Mouse (Mus musculus) lung, embryonic 16.5 days (tissue): ENCODE measurements around the gene 5330417C22Rik. TPM values are rescaled to one million over a fixed set of nuclear protein-coding genes. Genes with fewer than 3 reads are reported as not detected.
"Not testable (repeated sequence)": the region's sequence is repeated elsewhere in the genome, so short reads cannot be mapped to it uniquely, and the experiment has no call there.

Source experiments
- ATAC-seq: fragments of 200-750 bp; cut with Nextera tagmentation; 2 replicates; pipeline ENCODE4 v1.8.0; 2017; ENCODE audit warnings: low read depth, mild to moderate bottlenecking, moderate library complexity
- H3K27ac ChIP-seq: fragments of 300-500 bp; sonication (generic); 2 replicates; pipeline ENCODE4 v1.5.1; 2014; ENCODE audit warnings: mild to moderate bottlenecking, control low read depth, low read length
- H3K27me3 ChIP-seq: fragments of 300-500 bp; sonication (generic); 2 replicates; pipeline ENCODE4 v1.6.1; 2014; ENCODE audit warnings: low read depth, low read length, mixed read lengths; ENCODE audit not compliant: control insufficient read depth, insufficient read depth
- H3K36me3 ChIP-seq: fragments of 300-500 bp; sonication (generic); 2 replicates; pipeline ENCODE4 v1.6.1; 2014; ENCODE audit warnings: low read length; ENCODE audit not compliant: control insufficient read depth, insufficient read depth
- H3K4me1 ChIP-seq: fragments of 300-500 bp; sonication (generic); replicated peaks from 2 replicates; pipeline ENCODE4 v1.6.1; 2014; ENCODE audit warnings: low read length, mixed read lengths; ENCODE audit not compliant: control insufficient read depth, insufficient read depth
- H3K4me2 ChIP-seq: fragments of 300-500 bp; sonication (generic); 2 replicates; pipeline ENCODE4 v1.6.1; 2014; ENCODE audit warnings: low read depth, low read length, control low read depth
- H3K4me3 ChIP-seq: fragments of 300-500 bp; sonication (generic); 2 replicates; pipeline ENCODE4 v1.5.1; 2014; ENCODE audit warnings: mild to moderate bottlenecking, low read length, control low read depth
- H3K9ac ChIP-seq: fragments of 300-500 bp; sonication (generic); 2 replicates; pipeline ENCODE4 v1.6.1; 2014; ENCODE audit warnings: low read length, control low read depth
- H3K9me3 ChIP-seq: fragments of 300-500 bp; sonication (generic); 2 replicates; pipeline ENCODE4 v1.6.1; 2016; ENCODE audit warnings: low read length; ENCODE audit not compliant: control insufficient read depth
- WGBS: fragments of 180-500 bp; shearing (Covaris S2); extraction: QIAGEN DNeasy Blood & Tissue Kit; methylation state at CpG from one replicate; pipeline ENCODE4 v1.1.7; 2014; 5-methylcytosine and 5-hydroxymethylcytosine counted together
- polyA plus RNA-seq: library from polyadenylated mRNA; unstranded; fragments of >200 nt; fragmentation: Nextera tagmentation; extraction: Ambion mirVana; gene quantifications from 2 replicates; pipeline ENCODE4 v1.2.1, GENCODE M21; 2015

The 5330417C22Rik gene
- 19.6 and 22.3 TPM in 2 replicates for polyA plus RNA-seq

DNA sequence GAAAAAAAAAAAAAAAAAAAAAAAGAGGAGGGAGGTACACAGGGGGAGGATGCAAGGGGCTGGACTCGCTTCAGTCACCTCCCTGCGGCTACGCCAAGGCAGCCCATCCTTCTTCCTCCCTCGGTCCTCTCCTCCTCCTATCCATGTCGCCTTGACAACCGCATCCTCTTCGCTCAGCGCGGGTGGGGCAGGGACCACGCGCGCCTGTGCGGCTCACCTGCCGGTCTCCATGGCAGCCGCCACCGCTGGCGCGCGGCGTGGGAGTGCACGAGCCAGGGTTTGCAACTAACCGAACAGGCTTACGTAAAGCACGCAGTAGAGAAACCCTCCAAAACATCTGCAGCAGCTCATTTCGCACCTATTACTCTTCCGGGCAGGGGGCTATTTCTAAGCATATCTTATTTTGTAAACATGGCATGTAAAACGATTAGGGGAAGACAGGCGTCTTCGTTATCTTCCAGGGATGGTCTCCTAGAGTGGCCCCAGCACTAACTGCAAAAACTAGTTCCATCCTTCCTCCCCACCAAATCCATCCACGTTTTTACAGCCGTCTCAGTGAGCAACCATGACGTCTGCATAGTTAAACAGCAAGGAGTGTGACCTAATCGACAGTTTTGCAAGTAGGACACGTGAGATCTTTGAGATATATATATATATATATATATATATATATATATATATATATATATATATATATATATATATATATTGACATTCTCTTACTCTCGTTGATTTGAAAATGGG is at the start of gene 5330417C22Rik:
5330417C22Rik (minus strand) TSS at position 20 of the 744 bp plus-strand sequence.
- peaks cover 20% of the 10 kb centered on the region for H3K4me1 ChIP-seq
- WGBS = under 1% methylated on average over 35 of the region's 35 CpGs
- H3K9ac ChIP-seq = 0 out of 2 replicates have a peak within 1 kb of the TSS, but pooled peaks have one; percentile 42
- H3K9me3 ChIP-seq = no peaks in the 10 kb centered on the region
- H3K27me3 ChIP-seq = peaks cover 10% of the 10 kb centered on the region
- H3K27ac ChIP-seq = no peak within 1 kb of the TSS
- peak within 1 kb of the TSS; percentile 59 for H3K4me2 ChIP-seq
- H3K4me3 ChIP-seq = peak within 1 kb of the TSS; percentile 40
- peak; percentile 73 for ATAC-seq
- no peaks in the 10 kb centered on the region for H3K36me3 ChIP-seq

DNA sequence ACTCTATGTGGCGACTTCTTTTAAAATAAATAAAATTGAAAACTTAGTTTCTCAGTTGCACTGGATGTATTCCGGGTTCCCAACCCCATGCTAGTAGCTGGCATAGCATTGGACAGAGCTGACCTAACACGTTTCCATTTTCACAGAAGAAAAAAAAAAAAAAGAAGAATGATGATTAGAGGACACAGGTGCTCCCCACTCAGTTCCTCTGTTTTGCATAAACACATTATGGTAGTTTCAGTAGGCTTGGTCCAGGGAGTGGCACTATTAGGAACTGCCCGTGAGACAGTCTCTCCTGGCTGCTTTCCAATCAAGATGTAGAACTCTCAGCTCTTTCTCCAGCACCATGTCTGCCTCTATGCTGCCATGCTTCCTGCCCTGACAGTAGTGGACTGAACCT is 48.2 kb upstream of the 5330417C22Rik start:
- Histone ChIP-seq H3K9me3 (no peaks in the 10 kb centered on the region), H3K4me1 (no peaks in the 10 kb centered on the region), H3K4me2 (no peak overlapping the region), H3K9ac (no peak overlapping the region), H3K27me3 (no peaks in the 10 kb centered on the region), H3K27ac (no peak overlapping the region), H3K36me3 (no peaks in the 10 kb centered on the region), H3K4me3 (no peak overlapping the region)
- no peak for ATAC-seq
- 79% methylated on average over 4 of the region's 4 CpGs for WGBS

DNA sequence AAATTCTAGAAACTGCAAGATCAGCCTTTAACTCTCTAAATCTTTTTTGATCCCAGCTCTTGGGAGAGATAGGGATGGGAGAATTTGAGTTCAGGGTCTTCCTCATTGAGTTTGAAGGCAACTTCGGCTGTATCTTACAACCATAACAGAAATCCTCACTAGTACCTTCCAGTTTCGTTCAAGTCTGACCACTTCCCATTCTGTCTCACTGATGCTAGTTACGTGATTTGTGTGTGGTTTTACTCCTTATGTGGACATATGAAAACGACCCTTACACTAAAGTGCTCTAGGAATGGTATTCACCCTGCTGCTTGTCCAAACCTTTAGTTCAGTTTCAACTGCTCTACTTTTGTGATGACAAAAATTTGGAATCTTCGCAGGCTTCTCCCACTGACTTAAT is 37.7 kb upstream of the 5330417C22Rik start:
- Histone ChIP-seq H3K4me2 (no peak overlapping the region), H3K9me3 (no peaks in the 10 kb centered on the region), H3K4me3 (no peak overlapping the region), H3K36me3 (no peaks in the 10 kb centered on the region), H3K27ac (no peak overlapping the region), H3K27me3 (no peaks in the 10 kb centered on the region), H3K4me1 (peaks cover 9% of the 10 kb centered on the region), H3K9ac (no peak overlapping the region)
- WGBS = 83% methylated on average over 5 of the region's 5 CpGs
- no peak for ATAC-seq

DNA sequence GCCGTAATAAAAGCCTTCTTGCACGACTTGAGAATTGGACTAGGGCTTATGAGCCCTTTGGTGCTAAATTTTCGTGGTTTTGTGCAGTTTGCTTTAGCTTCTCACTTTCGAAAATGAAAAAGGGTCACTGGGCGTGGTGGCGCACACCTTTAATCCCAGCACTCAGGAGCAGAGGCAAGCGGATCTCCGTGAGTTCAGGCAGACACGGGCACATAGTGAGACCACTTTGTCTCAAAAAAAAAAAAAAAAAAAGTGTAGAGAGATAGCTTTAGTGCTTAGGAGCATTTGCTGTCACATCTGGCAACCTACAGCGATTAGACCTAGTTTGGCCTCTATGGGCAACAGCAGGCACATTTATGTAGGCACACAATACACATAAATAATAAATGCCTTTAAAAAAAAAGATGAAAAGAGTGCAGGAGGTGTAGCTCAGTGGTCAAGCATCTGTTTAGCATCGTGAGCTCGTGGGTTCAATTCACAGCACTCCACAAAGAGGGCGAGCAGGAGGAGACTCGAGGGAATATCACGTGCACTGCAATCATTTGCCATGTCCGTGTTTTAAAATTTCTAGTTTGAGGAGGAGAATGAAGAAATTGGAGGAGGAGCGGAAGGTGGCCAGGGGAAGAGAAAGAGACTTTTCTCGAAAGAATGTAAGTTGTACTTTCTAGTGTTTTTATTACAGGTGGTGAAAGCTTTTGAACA is 36.1 kb upstream of the 5330417C22Rik start:
- Histone ChIP-seq H3K4me1 (peaks cover 9% of the 10 kb centered on the region), H3K4me3 (peak overlapping the region; percentile 69), H3K4me2 (peak overlapping the region; percentile 63), H3K27me3 (no peaks in the 10 kb centered on the region), H3K36me3 (no peaks in the 10 kb centered on the region), H3K9me3 (no peaks in the 10 kb centered on the region), H3K27ac (no peak overlapping the region), H3K9ac (peak overlapping the region; percentile 83)
- WGBS = 45% methylated on average over 18 of the region's 18 CpGs
- no peak for ATAC-seq

DNA sequence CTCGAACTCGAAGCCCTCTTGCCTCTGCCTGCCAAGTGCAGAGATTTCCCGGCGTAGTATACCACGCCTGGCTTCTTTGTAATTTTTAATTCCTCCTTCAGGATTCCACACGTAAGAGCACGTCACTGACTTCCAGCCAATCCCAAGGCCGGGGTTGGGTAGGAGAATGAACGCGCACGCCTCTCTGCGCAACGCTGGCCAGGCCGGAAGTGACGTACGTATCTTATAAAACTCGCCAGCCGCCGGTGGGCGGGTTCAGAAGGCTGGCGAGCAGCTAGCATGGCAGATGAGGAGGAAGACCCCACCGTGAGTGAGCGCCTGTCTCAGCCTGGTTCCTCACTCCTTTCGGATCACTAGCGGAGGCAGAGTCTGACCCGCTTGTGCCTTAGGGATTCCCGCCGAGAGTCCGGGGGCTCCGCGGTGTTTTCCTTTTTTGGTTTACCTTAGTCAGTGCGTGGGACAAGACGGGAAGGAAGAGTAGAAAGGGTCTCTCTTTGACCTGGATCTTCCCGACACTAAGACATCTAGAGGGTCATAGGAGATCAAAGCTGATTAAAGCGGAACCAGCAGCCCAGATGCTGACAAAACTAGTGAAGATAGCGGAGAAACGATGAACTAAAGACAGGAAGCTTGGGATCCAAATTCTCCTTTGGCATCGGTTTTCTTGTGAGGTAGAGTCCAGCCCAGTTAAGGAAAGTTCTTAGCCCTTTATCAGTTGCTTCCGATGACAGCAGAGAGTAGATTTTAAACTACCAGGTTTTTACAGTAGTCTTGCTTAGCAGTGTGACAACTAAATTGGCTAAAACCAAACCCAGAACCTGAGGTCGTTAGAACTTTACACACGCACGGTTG is 35.3 kb upstream of the 5330417C22Rik start, which contains the start of gene Taf13:
Taf13 (plus strand) TSS at position 256 of the 852 bp plus-strand sequence.
- Histone ChIP-seq H3K9me3 (no peaks in the 10 kb centered on the region), H3K27ac (peak within 1 kb of the TSS; percentile 31; the same call in 1 of the 2 replicates), H3K9ac (peak within 1 kb of the TSS; percentile 83), H3K4me1 (peaks cover 9% of the 10 kb centered on the region), H3K36me3 (no peaks in the 10 kb centered on the region), H3K4me2 (peak within 1 kb of the TSS; percentile 63), H3K27me3 (no peaks in the 10 kb centered on the region), H3K4me3 (peak within 1 kb of the TSS; percentile 69)
- peak; percentile 100 for ATAC-seq
- under 1% methylated on average over 42 of the region's 42 CpGs for WGBS

DNA sequence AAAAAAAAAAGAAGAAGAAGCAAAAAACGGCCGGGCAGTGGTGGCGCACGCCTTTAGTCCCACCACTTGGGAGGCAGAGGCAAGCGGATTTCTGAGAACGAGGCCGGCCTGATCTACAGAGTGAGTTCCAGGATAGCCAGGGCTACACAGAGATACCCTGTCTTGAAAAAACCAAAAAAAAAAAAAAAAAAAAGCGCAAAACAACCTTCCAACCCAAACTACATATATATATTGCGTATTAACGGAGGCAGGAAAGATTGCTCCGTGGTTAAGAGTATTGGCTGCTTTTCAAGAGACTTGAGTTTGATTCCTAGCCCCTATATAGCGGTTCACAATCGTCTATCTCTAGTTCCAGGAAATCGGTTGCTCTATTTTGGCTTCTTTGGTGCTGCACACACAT is 34.5 kb upstream of the 5330417C22Rik start:
- no peak for ATAC-seq
- Histone ChIP-seq H3K4me3 (peak overlapping the region; percentile 69; the same call in 1 of the 2 replicates), H3K27ac (no peak overlapping the region), H3K27me3 (no peaks in the 10 kb centered on the region), H3K9ac (no peak overlapping the region), H3K4me2 (peak overlapping the region; percentile 53), H3K4me1 (peaks cover 9% of the 10 kb centered on the region), H3K36me3 (no peaks in the 10 kb centered on the region), H3K9me3 (no peaks in the 10 kb centered on the region)
- 82% methylated on average over 14 of the region's 14 CpGs for WGBS

DNA sequence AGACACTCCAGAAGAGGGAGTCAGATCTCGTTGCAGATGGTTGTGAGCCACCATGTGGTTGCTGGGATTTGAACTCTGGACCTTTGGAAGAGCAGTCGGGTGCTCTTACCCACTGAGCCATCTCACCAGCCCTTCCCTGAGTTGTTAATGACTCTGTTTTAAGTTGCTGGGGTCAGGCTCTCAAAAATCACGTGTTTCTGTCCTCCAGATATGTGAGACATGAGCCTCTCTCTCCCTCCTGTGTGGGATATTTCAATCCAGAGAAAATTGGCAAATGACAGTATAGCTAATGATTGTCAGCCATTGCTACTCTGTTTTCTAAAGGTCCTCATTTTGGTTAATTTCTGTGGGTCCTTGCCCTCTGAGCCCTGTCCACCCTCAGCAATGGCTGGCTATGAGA is 33.3 kb upstream of the 5330417C22Rik start:
- not testable (repeated sequence) for H3K4me3 ChIP-seq, ATAC-seq
- 39% methylated on average over 2 of the region's 3 CpGs for WGBS

DNA sequence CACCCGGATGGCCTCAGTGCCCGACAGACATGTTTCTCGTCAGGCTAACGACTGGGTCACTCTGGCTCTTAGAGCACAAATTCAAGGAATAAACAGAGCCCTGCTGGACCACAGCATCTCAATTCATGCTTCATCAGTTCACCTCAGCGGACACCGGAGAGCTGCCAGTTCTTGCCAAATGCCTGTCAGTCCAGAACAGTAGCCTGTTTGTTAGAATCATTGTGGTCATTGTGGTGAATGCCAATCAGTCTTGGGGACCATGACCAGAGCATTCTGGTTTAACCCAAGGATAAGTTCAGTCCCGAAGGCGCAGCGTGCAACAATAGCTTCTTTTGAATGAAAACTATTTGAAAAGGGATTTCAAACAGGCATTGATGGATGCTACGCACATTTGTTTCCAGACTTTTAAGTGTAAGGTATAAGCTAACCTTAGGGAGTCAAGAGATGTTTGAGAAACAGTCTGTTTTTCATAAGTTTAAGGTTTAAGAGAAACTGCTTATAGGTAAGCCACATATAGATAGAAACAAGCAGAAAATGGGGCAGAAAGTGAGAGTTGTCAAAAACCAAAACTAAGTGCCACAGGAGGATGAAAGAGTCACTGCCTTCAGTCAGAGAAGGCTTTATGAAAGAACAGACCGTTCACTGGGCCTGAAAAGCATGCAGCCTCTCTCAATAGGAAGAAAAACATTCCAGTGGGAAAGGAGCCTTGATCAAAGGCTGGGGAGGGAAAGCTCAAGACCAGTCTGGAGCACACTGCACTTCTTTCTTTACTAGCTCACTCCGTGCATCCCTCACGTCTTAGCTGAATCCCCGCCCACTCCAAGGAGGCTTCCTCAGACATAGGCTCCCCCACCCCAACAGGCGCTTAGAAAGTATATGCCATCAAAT is 31.9 kb upstream of the 5330417C22Rik start:
- no peak overlapping the region for H3K4me3 ChIP-seq
- WGBS = 63% methylated on average over 15 of the region's 15 CpGs
- no peak overlapping the region for H3K27ac ChIP-seq
- no peak for ATAC-seq
- no peaks in the 10 kb centered on the region for H3K9me3 ChIP-seq
- H3K9ac ChIP-seq = no peak overlapping the region
- H3K36me3 ChIP-seq = no peaks in the 10 kb centered on the region
- peaks cover 9% of the 10 kb centered on the region for H3K4me1 ChIP-seq
- no peaks in the 10 kb centered on the region for H3K27me3 ChIP-seq
- no peak overlapping the region for H3K4me2 ChIP-seq

More for the DNA sequence above, 33.3 kb upstream of the 5330417C22Rik start:
- H3K27ac ChIP-seq, H3K36me3 ChIP-seq, H3K9me3 ChIP-seq, H3K4me2 ChIP-seq, H3K4me1 ChIP-seq, H3K27me3 ChIP-seq, H3K9ac ChIP-seq: not testable (repeated sequence)
